Mouse (Mus musculus) adipose tissue, adult 10 weeks (tissue): Measurements from ENCODE around the gene Lca5. TPM values are rescaled to one million over a fixed set of nuclear protein-coding genes. Genes with fewer than 3 reads are reported as not detected.

Experiments used
- polyA plus RNA-seq: library from polyadenylated mRNA; stranded (reverse); fragments of 350-450 nt; fragmentation: Illumina TruSeq; extraction: RNeasy Lipid Tissue Mini Kit (QIAGEN cat#74804); gene quantifications from one replicate; pipeline ENCODE4 v1.2.3, GENCODE M21; 2014; ENCODE audit warnings: low read depth, low replicate concordance

Lca5 gene
- polyA plus RNA-seq, result 4.1 TPM

DNA sequence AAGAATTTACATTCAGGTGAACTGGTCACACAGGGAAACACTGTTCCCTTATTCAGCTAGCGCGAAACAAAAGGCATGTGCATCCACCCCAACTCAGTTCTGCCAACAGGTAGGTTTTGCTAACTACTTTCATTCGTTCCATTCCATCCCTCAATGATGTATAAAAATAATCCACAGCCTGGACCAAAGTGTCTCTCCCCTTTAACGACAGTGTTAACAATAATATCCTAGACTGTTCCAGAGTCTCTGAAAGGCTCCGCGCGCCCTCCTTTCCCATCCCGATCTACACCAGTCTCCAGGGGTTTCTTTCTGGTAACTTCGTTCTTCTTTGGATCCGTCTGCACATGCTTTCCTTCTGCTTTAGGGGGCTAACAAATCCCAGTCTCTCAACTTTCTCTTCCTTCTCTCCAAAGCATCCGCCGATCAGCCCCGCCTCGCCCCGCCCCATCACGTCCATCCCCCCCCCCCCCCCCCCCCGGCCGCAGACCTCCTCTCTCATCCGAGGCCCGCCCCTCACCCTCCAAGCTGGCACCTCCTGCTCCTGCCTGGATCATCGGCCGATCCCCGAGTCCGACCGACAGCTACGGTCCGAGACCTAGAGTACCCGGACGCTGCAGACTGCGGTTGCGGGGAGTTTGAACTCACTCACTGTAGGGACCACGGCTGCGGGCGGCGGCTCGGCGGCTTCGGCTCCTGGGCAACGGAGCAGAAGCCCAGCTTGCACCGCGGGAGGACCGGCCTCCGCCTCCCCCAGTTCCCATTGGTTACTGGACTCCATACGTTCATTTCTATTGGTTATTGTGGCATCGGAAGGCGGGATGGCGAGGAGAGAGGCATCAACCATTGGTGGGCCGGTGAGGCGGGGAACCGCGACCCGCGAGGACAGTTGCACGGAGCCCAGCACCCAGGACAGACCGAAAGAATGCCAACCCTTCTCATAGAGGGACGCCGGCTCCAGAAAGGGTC lies at the start of gene Lca5:
Gene Lca5 (minus strand): TSS at position 736 of the 966 bp plus-strand sequence.

Other genes starting within 250 kb of the Lca5 start
- 11.6 TPM for gene Sh3bgrl2, start 107.2 kb upstream of the Lca5 start, polyA plus RNA-seq